Mouse (Mus musculus) gastrocnemius, postnatal 14 days (tissue): ENCODE measurements around the gene Zfp386. TPM values are rescaled to one million over a fixed set of nuclear protein-coding genes. Genes with fewer than 3 reads are reported as not detected.
A peak's percentile ranks its signal among the peaks of the same experiment; 100 is the strongest.
"Not testable (repeated sequence)": the region's sequence is repeated elsewhere in the genome, so short reads cannot be mapped to it uniquely, and the experiment has no call there.

Experiments
- DNase-seq: peaks from one replicate; pipeline ENCODE4 v3.0.0; 2021; ENCODE audit warnings: mixed read lengths
- intact Hi-C: fragments of 180-260 bp; cut with DNase I; formaldehyde crosslinking; loops from one replicate; pipeline ENCODE4 v1.15.1; 2025; ENCODE audit warnings: low total_unique reads
- long read RNA-seq, 2 experiments: library from polyadenylated mRNA; stranded (forward); transcript quantifications; one replicate each; pipeline ENCODE4 v2.0.0; 2021
- total RNA-seq, 2 experiments: library from RNA; stranded (reverse); gene quantifications; 2 replicates each; pipeline ENCODE4 v1.2.3; 2021

Zfp386 gene
- total RNA-seq = 10 to 100 TPM; 23.0 to 23.4 TPM
- long read RNA-seq, experiment 1, transcript Zfp386-201 (3 exons, 1,958 nt) = major isoform, 19 of 25 reads
- long read RNA-seq, experiment 1, partial matches to known transcripts = 1 of 25 reads
- long read RNA-seq, experiment 1, other reads (novel, unspliced or antisense) = 5 of 25 reads
- long read RNA-seq, experiment 2, transcript Zfp386-201 (3 exons, 1,958 nt) = major isoform, 17 of 23 reads
- long read RNA-seq, experiment 2, partial matches to known transcripts = 0 of 23 reads
- long read RNA-seq, experiment 2, other reads (novel, unspliced or antisense) = 6 of 23 reads

- peak; percentile 97 for DNase-seq
- intact Hi-C loops = no loop called here
Measured at GRCm38 (mm10) chr12:116047440-116048377, at the start of gene Zfp386. Zfp386 (plus strand) TSS chr12:116047724.

DNA sequence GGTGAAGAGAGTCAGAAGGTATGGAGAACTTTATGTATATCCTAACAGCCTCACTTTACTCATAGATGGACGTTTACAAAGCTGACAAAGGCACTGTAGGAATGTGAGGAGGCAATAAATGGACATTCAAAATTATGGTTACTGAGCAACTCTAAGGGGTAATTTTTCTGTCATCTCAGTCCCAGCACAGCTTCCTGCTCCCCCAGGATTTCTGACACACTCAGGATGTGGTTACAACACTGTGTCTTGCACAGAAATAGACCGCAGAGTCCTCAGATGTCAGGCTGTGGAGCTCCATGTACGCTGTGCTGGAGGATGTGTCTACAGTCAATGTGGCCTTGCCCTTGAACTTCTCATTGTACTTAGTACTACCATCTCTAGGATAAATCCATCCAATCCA is 47.7 kb upstream of the Zfp386 start:
- DNase-seq, intact Hi-C loops: not testable (repeated sequence)

GRCm38 (mm10) chr12:116002946-116003345 is 44.6 kb upstream of the Zfp386 start:
- intact Hi-C loops, DNase-seq: not testable (repeated sequence)

DNA sequence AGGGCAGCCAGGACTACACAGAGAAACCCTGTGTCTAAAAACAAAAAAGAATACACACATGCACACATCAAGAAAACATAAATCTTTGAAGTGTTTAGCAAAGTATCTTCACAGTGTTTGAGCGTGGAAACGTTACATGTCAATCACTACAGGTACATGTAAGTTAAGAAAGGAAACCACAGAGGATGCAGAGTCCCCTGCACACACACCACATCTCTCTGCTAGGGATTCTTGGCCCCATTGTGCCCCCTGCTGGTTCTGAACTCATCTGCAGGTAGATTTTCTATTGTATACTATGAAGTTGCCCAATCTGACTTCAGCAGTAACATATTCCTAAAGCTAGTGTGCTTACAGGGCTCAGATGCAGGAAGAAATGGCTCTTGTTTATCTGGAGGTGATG is 36.7 kb upstream of the Zfp386 start:
- intact Hi-C loops = no loop called here
- no peak for DNase-seq

GRCm38 (mm10) chr12:116028095-116028494 is 19.4 kb upstream of the Zfp386 start:
- no peak for DNase-seq
- intact Hi-C loops = no loop called here

GRCm38 (mm10) chr12:116035346-116035745 is 12.2 kb upstream of the Zfp386 start:
- intact Hi-C loops = no loop called here
- DNase-seq = no peak

DNA sequence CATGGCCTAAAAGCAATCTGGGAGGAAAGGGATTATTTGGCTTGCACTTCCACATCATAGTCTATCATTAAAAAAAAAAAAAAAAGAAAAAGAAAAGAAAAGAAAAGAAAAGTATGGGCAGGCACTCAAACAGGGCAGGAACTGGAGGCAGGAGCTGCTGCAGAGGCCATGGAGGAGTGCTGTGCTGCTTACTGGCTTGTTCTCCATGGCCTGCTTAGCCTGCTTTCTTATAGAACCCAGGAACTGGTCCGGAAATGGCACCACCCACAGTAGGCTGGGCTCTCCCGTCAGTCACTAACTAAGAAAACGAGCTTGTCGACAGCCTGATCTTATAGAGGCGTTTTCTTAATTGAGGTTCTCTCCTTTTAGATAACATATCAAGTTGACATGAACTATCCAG is 2.7 kb upstream of the Zfp386 start:
- no peak for DNase-seq
- intact Hi-C loops = no loop called here

- intact Hi-C loops = no loop called here
- DNase-seq = no peak
Measured at GRCm38 (mm10) chr12:116048766-116049165, 1.2 kb downstream of the Zfp386 start.

GRCm38 (mm10) chr12:116049236-116049635 is 1.7 kb downstream of the Zfp386 start:
- DNase-seq = no peak
- intact Hi-C loops = no loop called here

GRCm38 (mm10) chr12:116049701-116050100 is 2.2 kb downstream of the Zfp386 start:
- intact Hi-C loops = no loop called here
- no peak for DNase-seq

- intact Hi-C loops = no loop called here
- DNase-seq = no peak
Measured at GRCm38 (mm10) chr12:116054342-116054741, 6.8 kb downstream of the Zfp386 start.

- intact Hi-C loops = no loop called here
- no peak for DNase-seq
Measured at GRCm38 (mm10) chr12:116056112-116056511, 8.6 kb downstream of the Zfp386 start.

DNA sequence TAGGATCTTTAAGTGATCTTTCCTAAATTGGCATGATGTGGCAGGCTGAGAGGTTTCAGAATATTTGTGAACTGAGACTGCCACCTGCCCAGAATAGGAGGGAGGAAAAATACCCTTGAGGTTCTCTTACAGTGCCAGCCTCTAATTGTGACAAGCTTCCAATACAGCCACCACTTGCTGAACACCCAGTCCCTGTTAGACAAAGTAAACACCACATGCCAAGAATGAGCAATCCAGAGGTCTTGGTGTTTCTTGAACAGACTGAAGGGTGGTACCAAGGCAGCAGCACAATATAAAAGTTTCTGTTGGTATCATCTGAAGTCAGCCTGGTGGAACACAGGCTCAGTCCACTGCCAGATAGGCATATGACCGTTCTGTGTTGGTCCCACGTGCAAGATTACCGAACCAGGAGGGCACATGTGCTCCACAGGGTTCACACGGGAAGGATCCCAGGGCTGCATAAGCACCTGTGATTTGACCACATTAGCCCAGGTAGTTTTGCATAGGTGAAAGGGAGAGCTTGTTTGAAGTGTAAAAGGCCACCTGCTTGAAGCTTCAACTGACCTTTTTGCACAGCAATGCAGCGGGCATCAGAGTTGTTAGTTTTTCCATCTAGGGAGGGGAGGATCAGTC is 14.2 kb downstream of the Zfp386 start:
- intact Hi-C loops = no loop called here
- DNase-seq = no peak

- DNase-seq = no peak
- intact Hi-C loops = no loop called here
Measured at GRCm38 (mm10) chr12:116062194-116062583, 14.7 kb downstream of the Zfp386 start.

GRCm38 (mm10) chr12:116063020-116063419 is 15.5 kb downstream of the Zfp386 start:
- intact Hi-C loops = no loop called here
- no peak for DNase-seq

DNA sequence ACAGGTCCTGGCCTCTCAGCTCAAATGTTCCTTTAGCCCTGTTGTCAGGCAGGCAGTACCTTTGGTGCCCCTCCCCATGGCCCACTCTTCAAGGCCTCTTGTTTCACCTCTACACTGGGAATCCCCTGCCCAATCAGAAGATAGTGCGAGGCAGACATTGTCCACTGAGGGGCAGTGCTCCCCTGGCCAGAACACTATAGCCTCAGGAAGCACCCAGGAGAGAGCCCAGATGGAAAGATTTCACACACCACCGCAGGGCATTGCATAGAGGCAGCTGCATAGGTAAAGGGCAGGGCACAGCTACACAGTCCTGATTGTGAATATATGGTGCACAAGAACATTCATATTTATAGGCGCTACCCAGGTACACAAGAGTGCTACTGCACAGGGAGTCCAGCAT is 23.5 kb downstream of the Zfp386 start:
- intact Hi-C loops = no loop called here

DNA sequence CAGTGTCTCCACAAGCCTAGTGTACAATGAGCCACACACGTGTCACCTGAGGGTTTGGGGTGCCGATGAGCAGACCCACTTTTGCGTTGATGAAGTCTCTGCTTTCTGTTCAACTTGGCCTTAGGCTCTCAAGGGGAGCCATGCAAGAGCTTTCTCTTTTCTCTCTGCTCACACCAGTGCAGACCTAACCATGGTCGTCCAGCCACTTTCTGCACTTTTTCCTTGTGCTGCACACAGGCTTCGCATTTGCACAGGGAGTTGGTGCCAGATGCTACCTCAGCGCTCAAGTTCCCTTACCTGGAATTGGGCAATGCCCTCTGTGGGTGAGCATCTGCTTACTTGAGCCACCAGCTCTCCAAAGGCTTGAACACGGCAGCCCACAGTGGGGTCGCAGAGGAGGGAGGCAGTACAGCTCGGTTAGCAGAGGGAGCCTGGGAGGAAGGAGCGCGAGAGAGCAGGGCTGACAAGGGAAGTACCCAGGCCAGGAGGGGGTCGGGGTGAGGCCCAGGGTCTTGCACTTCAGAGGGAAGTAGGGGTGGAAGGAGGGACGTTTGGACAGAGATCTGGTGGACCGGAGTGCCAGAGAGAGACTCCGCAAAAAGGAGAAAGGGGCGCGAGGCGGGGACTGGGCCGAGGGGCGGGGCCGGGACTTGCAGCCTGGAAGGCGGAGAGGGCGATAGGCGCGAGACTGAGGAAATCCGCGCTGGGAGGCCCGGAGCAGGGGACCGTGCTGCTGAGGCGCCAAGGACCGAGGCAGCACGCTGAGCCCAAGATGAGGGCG is 29.7 kb downstream of the Zfp386 start, which contains the start of gene Vipr2:
Vipr2 (plus strand) TSS at position 653 of the 781 bp plus-strand sequence.
- DNase-seq = peak; percentile 75
- intact Hi-C loops = no loop called here

More for the DNA sequence above, 23.5 kb downstream of the Zfp386 start:
- DNase-seq = peak; percentile 35

- intact Hi-C loops = no loop called here
- no peak for DNase-seq
Measured at GRCm38 (mm10) chr12:116077855-116078366, 30.4 kb downstream of the Zfp386 start.

- intact Hi-C loops = no loop called here
- DNase-seq = no peak
Measured at GRCm38 (mm10) chr12:116083125-116083524, 35.6 kb downstream of the Zfp386 start.
